Mouse (Mus musculus) bone marrow, adult 2 months (tissue): Measurements from ENCODE around the gene Rnf24.

Experiments
- CTCF ChIP-seq: fragments of 200-500 bp; IDR thresholded peaks from 2 replicates; pipeline ENCODE4 v1.5.1; 2011; ENCODE audit warnings: low read length, control low read depth; ENCODE audit not compliant: control insufficient read depth, insufficient read depth
- POLR2A ChIP-seq: fragments of 200-500 bp; IDR thresholded peaks from 2 replicates; pipeline ENCODE4 v1.6.1; 2011; ENCODE audit warnings: low read depth, mild to moderate bottlenecking, control low read depth, low read length, borderline replicate concordance; ENCODE audit not compliant: control insufficient read depth

GRCm38 (mm10) chr2:131265056-131265455 is 87.6 kb downstream of the Rnf24 start:
- TF ChIP-seq CTCF = no peak
- TF ChIP-seq POLR2A = no peak
